Mouse (Mus musculus) embryo, embryonic 11.5 days (tissue): ENCODE data around the gene Gm9747.

Experiments used
- DNase-seq: peaks from one replicate; pipeline ENCODE4 v3.0.0-alpha.2; 2012; ENCODE audit warnings: low read depth, low spot score

Gm9747 gene

DNA sequence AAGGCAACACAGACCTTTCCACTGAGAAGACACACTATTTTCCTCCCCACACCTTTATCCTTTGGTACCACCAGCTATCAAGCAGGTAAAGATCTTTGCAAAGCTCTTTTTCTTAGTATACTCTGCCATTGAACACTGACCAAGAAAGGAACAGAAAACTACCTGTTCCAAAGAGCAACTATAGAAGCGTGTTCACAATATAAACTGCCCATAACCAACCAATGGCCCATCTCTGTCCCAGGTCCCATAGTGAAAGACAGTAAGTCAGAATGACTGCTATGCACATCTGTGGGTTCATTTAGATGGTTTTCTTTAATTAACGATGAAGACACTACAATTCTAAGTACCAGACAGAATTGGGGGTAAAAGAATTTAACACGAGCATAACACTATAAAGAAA is at the start of gene Gm9747:
Gm9747 (plus strand) TSS at position 301 of the 400 bp plus-strand sequence.
- no peak for DNase-seq

DNA sequence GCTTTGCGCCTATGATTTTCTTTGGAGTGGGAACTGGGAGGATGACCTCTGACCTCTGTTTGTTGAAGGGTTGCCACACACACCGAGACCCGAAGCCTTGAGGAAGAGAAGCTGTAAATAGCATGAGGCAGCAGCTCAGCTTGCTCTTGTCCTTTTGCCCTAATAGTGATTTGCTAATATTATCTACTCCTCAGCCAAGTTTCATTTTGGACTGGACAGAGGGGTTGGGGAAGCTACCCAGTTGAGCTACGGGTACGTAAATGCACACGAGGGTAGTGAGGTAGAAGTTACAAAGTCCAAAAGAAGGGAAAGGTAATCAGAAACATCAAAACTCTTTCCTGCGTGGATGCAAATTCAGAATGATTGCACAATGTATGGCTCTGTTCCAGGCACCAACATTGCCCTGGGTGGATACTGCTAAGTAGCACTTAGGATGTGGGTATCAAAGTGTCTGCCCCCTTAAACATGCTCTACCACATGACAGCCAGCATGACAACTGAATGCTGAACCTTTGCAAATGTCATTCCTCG is 48.9 kb upstream of the Gm9747 start:
- no peak for DNase-seq

DNA sequence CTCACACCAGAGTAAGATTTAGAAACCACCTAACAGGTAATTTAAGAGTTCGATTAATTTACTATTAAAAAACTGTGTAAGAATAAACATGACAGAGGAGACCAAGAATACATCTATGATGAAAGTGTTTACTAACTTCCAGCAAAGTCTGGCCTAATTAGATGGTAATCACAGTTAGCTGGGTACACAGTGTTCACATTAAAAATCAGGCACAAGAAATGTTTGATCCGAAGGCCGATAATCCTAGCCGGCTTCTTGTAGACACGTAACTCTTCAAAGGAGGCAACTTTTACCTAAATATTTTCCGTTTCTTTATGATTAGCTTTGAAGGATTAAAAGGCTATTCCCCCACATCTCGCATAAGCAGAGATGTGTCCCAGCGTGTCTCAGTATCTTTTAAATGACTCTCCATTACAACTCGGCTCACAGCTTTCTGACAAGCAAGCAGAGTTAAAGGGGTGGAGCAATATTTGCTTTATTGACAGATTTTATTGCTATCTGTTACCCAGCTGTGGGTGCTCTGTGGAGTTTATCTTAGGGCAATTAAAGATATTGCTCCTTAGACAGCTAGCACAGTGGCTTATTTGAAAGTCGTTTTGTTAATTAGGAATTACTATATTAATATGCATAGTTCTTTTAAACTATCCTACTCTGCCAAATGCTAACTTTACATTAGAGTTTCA is 44.2 kb upstream of the Gm9747 start:
- no peak for DNase-seq

DNA sequence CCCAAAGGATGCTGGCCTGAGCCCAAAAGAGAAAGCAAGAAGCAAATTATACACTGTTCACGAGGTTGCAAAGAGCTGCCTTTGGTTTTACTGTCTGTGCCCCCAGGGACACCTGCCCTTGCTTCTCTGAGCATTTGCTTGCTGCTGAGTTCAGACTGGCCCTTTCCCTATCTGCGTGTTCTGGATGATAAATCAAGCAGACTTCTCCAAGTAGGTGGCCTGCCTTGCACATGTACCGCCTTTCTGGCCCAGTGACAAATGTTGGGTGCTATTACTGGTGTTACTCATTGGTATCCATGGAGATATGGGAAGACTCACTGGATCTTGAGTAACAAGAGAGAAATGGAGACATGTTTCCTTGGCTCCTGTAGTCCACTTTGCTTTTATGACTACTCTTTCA is 43.4 kb upstream of the Gm9747 start:
- peak; percentile 19 for DNase-seq

DNA sequence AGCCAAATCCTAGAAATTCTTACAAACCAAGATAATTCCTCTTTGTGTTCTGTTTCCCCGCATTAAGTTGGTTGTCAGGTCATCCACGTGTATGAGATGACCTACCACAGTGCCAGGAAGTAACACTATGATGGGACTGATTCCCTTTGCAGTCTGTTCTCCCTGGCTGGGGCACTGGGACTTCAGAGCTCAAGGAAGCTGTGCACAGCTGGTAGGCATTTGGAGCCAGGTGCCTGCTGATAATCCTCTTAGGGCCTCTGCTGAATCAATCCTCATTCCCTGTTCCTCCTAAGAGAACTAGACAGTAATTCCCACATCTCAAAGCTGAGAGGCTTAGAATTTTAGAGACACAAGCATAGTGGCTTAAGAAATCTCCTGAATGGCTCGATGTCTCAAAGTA is 41.3 kb upstream of the Gm9747 start:
- no peak for DNase-seq

DNA sequence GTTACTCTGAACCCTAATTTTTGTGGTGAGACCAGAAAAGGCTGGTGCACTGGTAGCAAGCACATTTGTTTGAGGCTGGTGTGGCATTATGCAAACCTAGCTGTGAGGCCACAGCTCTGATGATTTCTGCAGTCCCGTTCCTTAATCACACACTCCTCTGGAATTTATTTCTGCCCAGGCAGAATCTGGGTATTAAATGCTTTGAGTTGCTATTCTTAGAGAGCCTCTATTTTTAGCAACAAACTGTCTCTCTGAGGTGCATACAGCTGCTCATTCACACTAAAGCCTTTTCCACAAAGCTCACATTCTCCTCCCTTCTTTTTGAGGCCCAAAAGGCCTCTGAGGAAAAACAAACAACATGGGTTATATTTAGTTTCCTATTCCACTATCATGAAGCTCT is 33.0 kb upstream of the Gm9747 start:
- DNase-seq = no peak

DNA sequence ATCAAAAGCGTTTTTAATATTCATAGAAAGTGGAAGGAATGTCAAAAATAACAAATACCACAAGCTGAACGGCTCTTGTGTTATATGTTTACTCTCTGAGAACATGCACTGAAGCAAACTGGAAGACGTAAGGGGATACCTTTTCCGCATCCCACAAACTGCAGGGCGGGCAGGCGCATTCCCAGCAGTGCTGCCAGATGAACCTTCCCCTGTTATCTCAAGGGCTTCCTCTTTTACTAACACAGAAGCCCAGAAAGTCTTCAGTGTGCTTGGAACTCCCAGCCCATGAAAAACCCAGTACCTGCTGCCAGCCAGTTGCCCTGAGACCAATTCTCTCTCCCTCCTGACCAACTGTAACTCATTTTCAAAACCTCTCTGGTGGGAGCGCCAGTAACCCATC is 32.3 kb upstream of the Gm9747 start:
- no peak for DNase-seq

DNA sequence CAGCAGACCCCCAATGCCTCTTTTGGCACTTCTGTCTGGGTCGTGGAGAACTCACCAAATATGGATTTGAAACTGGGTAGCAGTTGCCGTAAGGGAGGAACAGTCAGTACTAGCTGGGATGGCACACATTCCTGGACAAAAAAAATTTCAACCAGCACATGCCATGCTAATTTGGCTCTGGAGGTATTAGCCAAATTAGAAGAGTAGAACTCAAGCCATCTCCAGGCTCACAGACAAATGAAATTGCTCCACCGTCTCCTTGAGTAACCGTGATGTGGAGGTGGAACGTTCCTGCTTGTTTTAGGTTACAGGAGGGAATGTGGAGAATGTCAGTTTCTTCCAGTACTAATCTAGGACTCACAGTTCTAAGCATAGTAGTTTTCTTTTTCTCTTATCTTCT is 25.4 kb upstream of the Gm9747 start:
- DNase-seq = no peak

DNA sequence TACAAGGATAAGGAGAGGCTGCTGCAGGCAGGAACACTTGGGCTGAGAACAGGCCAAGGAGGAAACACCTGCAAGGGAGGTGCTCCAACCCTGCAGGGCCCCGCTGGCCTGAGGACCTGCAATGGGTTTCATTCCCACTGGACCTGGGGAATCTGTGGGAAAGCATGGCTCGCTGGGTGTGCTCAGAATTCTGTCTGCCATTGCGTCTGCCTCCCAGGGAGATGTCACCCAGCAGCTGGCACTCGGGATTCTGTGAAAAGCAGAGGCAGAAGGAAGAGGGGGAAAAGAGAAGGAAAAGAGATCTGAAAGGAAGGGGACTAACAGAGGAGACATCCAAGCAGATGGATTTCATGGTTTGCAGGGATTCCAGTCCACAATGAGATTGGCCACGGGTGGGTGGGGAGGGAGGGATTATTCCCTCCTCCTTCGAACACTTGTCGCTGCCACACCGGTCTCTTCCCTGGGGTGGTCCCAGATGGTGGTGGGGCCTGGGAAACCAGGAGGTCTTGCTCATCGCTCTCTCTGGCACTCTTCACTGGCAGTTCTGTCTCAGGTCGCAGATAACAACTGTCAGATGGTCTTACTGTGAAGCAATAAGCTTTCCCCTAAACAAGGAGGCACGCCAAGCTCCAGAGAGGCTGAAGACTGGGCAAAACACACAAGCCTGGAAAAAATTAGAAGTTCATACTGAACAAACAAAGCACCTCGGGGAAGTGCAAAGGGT is 12.1 kb upstream of the Gm9747 start:
- DNase-seq = no peak

DNA sequence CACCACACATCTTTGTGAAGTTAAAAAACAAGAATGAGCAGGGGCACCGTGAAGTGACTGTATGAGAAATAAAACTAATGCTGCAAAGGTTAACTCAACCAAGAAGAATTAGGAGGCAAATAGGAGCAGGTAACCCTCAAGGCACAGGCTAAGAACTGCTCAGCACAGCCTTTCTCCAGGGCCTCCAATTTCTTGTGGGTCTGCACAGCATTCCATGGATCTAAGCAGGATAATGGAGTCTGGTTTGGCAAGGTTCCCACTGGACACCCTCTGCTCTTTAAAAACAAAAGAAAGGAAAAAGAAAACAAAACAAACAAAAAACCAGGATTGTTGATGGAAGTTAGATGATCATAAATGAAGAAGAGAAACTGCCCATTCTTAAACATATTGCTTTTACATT is 11.4 kb upstream of the Gm9747 start:
- no peak for DNase-seq

DNA sequence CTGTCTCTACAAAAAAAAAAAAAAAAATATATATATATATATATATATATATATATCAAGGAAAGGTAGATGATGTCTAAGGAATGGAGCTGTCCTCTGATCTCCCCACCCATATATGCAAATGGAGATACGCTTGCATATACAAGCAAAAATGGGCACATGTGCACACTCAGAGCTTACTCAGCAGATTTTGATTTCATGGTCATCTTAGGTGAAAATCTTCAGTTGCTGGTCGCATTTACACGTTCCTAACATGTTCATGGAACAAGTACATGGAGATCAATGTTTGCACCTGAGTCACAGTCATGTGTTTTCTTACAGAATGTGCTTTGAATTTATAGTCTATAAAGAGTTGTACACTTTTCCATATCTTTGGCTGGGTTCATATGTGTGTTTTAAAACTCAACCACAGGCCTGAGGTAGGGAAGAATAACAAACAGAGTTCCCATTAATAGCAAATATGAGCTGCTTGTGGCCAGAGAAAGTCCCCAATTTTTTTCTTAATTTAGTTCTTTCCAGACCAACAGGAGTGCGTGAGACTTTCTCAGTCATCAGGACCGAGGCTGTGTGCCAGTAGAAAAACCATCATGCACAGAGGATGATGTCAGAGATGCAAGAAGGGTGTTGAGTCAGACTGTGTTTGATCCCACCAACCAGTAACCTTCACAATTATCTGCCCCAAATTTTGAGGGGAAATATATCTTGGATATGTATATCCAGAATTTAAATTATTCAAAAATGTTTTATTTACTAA is 9.7 kb upstream of the Gm9747 start:
- no peak for DNase-seq

DNA sequence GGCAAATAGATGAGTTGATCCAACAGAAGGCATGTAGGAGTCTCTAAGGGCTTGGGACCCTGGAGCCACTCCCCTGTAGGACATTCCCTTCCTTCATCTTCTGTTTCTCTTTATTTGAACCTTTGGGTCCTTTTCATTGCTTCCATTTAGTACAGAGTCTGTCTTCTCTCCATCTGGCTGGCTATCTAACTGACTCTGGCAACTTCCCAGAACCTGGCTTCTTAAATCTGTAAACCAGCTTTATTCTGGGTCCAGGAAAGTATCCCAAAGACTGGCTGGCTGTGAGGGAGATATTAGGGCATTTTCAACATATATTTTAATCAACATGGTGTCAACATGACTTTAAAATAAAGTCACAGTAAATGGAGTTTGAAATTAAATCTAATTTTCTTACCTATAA is 4.1 kb upstream of the Gm9747 start:
- no peak for DNase-seq

DNA sequence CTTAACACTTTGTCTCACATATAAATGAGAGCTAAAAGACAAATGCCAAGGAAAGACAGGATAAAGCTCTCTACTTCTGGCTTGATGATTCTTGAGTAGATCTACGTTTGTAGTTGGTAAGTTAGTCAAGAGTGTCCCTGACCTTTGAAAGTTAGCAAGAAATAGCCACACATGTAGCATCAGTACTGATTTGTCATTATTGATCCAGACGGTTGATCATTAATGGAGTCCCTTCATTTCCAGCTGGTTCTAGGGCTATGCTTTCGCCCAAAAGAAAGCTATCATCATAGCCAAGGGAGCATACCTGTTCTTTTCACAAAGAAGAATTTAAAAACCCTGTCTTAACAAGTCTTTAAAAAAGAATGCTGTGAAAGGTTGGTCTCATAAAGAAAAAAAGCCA is 1.7 kb downstream of the Gm9747 start:
- no peak for DNase-seq

DNA sequence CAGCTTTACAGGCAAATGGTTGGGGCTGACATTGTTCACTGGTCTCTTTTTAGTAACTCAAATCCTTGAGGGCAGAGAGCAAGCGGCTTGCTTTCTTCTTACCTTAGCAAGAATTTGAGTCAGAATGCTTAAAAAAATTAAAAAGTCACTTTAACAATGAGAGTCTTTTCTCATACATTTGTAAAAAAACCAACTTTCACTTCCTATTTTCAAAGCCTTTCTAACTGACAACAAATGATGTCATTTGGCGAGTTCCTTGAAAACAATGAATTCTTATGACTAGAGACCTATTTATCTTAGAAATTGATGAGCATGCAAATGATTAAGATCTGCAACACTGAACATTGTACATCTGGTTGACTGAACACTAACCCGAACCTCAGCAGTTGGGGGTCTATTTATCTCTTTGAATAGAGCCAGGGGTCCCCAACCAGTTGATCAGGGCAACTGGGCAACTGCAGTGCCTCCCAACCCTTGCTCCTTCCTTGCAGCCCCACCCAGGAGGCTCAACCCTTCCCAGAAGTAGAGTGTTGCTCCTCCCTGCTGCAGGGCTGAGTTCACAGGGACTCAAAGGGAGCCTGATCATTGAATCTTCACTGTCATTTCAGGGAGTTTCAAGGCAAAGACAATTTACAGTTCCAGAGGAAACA is 2.7 kb downstream of the Gm9747 start:
- DNase-seq = no peak

DNA sequence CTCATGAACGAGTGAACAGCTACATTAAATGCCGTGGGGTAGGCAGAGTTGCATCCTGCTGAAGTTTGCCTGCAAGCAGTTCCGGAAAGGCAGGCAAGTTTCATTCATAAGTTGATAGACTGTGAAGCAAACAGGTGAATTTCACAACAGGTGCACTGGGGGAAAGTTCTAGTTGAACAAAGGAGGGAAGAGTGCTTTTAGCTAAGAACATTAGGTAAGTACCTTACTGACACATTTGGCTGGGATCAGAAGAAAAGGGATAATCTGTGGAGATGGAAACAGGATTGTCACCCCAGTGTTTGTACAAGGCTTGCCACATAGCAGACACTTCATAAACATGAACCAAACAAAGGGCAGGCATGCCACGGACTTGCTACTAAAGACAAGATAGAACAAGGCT is 5.3 kb downstream of the Gm9747 start:
- no peak for DNase-seq

DNA sequence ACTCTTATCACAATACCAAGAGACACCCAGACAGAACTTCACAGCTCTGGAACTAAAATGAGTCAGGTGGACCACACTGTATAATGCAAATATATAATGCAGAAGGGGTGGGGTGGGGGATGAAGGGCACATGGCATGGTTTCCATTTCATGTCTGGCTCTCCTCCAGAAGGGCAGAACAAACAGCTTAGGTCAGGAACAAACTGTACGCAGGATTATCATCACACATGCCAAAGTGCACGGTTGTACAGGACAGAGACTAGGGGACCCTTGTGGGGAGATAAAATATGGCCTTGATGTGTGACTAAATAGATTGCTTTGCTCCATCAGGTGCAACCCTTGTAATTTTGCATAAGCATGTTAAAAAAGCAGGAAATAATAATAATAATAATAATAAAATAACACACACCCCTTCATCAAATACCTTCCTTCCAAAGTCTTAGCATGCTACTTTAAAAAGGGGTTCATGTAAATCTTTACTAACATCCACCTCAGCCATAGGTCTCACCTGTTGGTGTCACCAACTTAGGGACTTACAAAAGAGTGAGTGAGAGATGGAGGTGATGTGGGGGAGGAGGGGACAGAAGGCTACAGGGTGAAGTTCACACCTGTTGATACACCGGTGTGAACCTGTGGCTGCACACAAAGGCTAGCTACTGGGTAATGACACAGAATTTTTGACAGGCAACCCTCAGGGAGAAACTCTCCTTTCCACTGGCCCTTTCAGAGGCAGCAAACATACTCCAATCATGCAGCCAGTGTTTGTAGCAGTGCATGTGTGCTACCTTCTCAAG is 6.7 kb downstream of the Gm9747 start:
- DNase-seq = no peak

DNA sequence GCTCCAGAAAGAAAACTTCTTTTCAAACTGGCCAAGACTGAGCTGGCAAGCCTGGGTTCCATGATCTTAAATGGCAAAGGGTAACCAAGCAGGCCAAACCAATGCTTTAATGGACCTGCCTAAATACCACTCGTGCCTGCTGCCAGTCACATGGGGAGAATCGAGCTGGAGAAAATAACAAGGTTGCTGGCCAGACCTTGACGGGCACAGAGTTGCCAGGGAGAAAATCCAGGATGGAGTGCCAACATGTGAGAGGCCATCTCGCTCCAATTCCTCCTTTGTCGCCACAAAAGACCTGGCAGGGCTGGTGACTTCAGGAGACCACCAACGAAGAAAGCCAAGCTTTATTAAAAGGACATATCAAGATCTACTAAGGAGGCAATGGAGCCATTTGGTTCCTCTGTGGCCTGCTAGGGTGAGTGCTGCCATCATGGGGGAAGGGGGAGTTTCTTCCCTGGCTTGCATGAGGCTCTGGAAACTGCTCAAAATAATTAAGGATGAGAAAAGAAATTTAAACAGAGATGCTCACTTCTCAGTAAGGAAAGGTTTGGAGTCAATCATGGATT is 10.4 kb downstream of the Gm9747 start:
- no peak for DNase-seq

DNA sequence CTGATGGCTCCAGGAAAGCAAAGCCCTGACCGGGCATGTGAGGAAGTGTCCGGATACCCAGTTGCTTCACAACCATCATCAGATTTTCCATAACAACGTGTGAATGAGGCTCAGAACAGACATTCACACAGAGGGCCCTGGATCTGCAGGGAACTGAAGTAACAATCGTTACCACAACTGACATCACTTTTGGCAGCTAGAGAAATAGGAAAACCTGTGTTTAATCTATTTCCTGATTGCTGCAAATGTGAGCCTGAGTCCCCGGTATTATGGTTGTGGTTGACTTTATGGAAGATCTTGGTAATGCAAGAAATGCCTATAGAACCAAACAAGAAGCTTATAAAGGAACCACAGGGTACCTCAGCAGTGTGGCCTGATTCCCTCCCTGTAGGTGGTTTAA is 12.1 kb downstream of the Gm9747 start:
- DNase-seq = no peak

DNA sequence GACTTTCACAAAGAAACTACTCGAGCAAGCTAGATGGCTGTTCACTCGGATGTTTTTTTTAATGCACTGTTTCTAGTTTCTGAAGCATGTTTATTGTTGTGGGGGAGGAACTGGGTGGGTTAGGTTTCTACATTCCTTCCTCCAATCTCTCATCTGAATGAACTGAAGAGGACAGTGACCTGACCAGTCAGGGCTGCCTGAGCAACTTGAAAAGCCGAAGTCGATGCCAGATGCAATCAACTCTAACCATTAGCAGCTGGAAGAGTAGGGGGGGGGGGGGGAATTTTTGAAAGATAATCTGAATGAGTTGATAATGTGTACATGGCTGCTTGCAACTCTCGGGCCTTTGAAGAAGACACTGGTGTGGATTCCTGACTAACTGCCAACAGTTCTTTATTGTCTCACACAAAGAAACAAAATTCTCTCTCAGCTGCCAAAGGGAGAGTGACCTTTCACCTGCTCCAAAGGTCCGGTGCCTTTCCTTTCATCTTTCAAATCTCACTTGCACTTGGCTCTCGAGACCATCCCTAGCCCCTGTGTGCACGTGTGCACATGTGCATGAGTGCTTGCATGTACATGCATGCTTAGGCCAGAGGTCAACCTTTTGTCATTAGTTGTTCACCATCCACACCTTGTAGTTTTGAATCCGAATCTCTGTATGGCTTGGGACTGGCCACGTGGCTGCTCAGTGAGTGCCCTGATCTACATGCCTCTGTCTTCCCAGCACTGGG is 14.5 kb downstream of the Gm9747 start:
- DNase-seq = no peak

DNA sequence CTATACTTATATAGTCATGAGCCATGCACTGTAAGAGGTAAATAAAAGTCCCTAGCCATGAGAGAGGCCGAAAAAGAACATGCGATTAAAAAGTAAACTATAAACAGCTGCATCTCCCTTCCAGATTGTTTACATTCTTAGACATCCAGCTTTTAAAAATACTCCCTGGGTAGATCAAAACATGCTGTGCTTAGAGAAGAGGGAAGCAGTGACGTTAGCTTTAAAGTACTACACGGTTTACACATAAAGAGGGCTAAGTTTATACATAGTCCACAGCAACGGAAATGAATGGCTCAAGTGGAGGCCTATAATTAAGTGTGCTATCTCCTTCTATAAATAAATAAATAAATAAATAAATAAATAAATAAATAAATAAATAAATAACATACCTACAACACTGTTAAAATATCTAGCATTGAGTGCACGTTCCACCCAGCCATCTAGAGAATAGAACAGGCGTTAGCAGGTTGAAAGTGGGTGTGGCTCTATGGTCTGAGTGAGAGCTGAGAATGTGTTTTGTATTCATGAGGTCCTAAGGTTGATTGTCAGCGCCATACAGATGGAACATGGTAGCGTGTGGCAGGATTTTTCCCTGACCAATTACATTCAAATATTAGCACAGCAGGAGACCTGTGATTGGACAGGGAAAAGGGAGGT is 21.0 kb downstream of the Gm9747 start:
- DNase-seq = no peak
